Mouse (Mus musculus): ENCODE measurements around the gene Acsl5.

DNA sequence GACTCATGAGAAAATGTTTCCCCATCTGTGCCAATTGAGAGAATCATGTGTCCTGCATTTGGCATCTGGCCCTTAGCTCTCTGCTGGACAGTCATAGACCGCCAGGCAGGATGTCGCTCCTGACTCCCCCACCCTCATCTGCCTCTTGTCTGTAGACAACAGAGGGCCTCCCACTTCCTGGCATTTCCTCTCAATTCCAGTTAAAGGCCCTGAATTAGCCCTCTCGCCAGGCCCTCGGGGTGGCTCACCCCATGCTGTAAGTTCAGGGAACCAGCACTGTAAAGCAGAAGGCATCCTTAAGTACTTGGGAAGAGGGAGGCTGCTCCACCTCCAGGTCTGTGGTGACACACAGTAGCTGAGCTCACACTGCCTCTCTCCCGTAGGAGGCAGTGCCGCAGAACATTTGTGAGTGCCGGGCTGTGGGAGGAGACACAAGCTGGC is 6.9 kb upstream of the Acsl5 start:
- TF ChIP-seq CTCF (IDR thresholded peaks at IDR 0.05; ENCODE audit: extremely low read depth, insufficient read depth, low read length) (peak; percentile 35), POLR2A (IDR thresholded peaks at IDR 0.05; ENCODE audit: extremely low read depth, insufficient read depth, low read length) (peak; percentile 20; the same call in 1 of the 2 replicates)
